Mouse (Mus musculus) heart, adult 2 months (tissue): Measurements from ENCODE around the gene Lipn. TPM values are rescaled to one million over a fixed set of nuclear protein-coding genes. Genes with fewer than 3 reads are reported as not detected.

Source experiments
- DNase-seq, 2 experiments: peaks; one replicate each; pipeline ENCODE4 v3.0.0; 2021
- H3K27ac ChIP-seq: fragments of 200-600 bp; 2 replicates; pipeline ENCODE4 v1.8.1; 2022
- H3K27me3 ChIP-seq: fragments of 200-500 bp; 2 replicates; pipeline ENCODE4 v1.6.1; 2012; ENCODE audit warnings: mild to moderate bottlenecking, low read length, inconsistent platforms, mixed read lengths; ENCODE audit not compliant: control insufficient read depth, insufficient read depth
- H3K36me3 ChIP-seq: fragments of 200-500 bp; 2 replicates; pipeline ENCODE4 v1.6.1; 2012; ENCODE audit warnings: low read length, inconsistent platforms; ENCODE audit not compliant: control insufficient read depth, insufficient read depth
- H3K4me1 ChIP-seq: fragments of 200-500 bp; 2 replicates; pipeline ENCODE4 v1.6.1; 2011; ENCODE audit warnings: low read length; ENCODE audit not compliant: control insufficient read depth, insufficient read depth
- H3K4me3 ChIP-seq: fragments of 200-600 bp; 2 replicates; pipeline ENCODE4 v1.8.1; 2022
- H3K79me2 ChIP-seq: fragments of 200-500 bp; replicated peaks from 2 replicates; pipeline ENCODE4 v1.6.1; 2012; ENCODE audit warnings: mild to moderate bottlenecking, inconsistent platforms, low read length, moderate library complexity, mixed read lengths; ENCODE audit not compliant: control insufficient read depth, insufficient read depth
- H3K9ac ChIP-seq: fragments of 200-500 bp; 2 replicates; pipeline ENCODE4 v1.6.1; 2012; ENCODE audit warnings: low read depth, mild to moderate bottlenecking, control low read depth, inconsistent platforms, low read length, mixed read lengths
- CTCF ChIP-seq: fragments of 200-600 bp; IDR thresholded peaks from 2 replicates; pipeline ENCODE4 v1.8.1; 2022; ENCODE audit warnings: antibody characterized with exemption, mild to moderate bottlenecking, moderate library complexity
- EP300 ChIP-seq: fragments of 200-500 bp; IDR thresholded peaks from 2 replicates; pipeline ENCODE4 v1.6.1; 2011; ENCODE audit warnings: low read depth, low read length, control low read depth; ENCODE audit not compliant: insufficient read depth
- POLR2A ChIP-seq: fragments of 200-500 bp; IDR thresholded peaks from 2 replicates; pipeline ENCODE4 v1.6.1; 2011; ENCODE audit warnings: mild to moderate bottlenecking, low read depth, low read length, control low read depth; ENCODE audit not compliant: insufficient read depth
- WGBS: fragments of 180-500 bp; shearing (Covaris S2); methylation state at CpG from one replicate; pipeline ENCODE4 v1.1.7; 2018; 5-methylcytosine and 5-hydroxymethylcytosine counted together
- intact Hi-C: fragments of 180-260 bp; cut with DNase I; formaldehyde crosslinking; loops from one replicate; pipeline ENCODE4 v1.15.1; 2025
- polyA plus RNA-seq: library from polyadenylated mRNA; depleted of rRNA; stranded (reverse); fragments of >200 nt; gene quantifications from 2 replicates; pipeline ENCODE4 v1.2.3, GENCODE M21; 2012
- total RNA-seq, 2 experiments: library from RNA; stranded (reverse); gene quantifications; 2 replicates each; pipeline ENCODE4 v1.2.3; 2021

Lipn gene
- total and polyA plus RNA-seq, 3 experiments = not detected

GRCm38 (mm10) chr19:34049371-34050039, 17.7 kb upstream of the Lipn start:
- Histone ChIP-seq H3K36me3 (0 out of 2 replicates have a peak, but pooled peaks cover 2% of the 10 kb centered on the region), H3K9ac (no peak overlapping the region), H3K27me3 (no peaks in the 10 kb centered on the region), H3K4me1 (peaks cover 3% of the 10 kb centered on the region), H3K27ac (no peak overlapping the region), H3K4me3 (no peak overlapping the region), H3K79me2 (no peaks in the 10 kb centered on the region)
- intact Hi-C loops = no loop called here
- WGBS = 63% methylated on average over 3 of the region's 3 CpGs
- DNase-seq = no peak
- no peak for TF ChIP-seq POLR2A
- no peak for TF ChIP-seq EP300
- TF ChIP-seq CTCF = no peak

GRCm38 (mm10) chr19:34051502-34051901, 15.7 kb upstream of the Lipn start:
- Histone ChIP-seq H3K27ac (no peak overlapping the region), H3K9ac (no peak overlapping the region), H3K79me2 (no peaks in the 10 kb centered on the region), H3K36me3 (0 out of 2 replicates have a peak, but pooled peaks cover 2% of the 10 kb centered on the region), H3K4me3 (no peak overlapping the region), H3K4me1 (peaks cover 3% of the 10 kb centered on the region), H3K27me3 (no peaks in the 10 kb centered on the region)
- 77% methylated on average over 3 of the region's 3 CpGs for WGBS
- intact Hi-C loops = no loop called here
- no peak for DNase-seq
- TF ChIP-seq EP300 (no peak), CTCF (no peak)

DNA sequence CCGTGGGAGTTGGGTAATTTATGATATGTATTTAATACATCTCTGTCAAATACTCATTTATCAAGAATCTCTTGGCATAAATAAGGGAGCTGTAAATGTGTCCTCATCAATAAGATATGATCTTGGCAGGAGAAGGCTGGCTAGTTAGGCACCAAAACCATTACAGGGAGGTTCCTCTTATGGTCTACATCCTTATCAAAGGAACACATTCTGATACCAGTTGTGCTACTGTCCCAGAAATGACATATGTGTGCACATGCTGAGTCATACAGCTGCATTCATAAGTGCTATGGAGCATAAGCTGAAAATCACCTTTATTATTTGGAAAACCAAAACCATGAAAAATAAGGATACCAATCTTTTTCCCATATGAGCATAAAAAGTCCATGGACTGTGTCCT, 3.6 kb upstream of the Lipn start:
- 49% methylated on average over 1 of the region's 1 CpGs for WGBS
- Histone ChIP-seq H3K9ac (no peak overlapping the region), H3K27ac (no peak overlapping the region), H3K36me3 (no peaks in the 10 kb centered on the region), H3K27me3 (no peaks in the 10 kb centered on the region), H3K4me1 (no peaks in the 10 kb centered on the region), H3K79me2 (no peaks in the 10 kb centered on the region), H3K4me3 (no peak overlapping the region)
- no peak for DNase-seq
- TF ChIP-seq EP300 (no peak), POLR2A (no peak), CTCF (no peak)
- intact Hi-C loops = no loop called here

DNA sequence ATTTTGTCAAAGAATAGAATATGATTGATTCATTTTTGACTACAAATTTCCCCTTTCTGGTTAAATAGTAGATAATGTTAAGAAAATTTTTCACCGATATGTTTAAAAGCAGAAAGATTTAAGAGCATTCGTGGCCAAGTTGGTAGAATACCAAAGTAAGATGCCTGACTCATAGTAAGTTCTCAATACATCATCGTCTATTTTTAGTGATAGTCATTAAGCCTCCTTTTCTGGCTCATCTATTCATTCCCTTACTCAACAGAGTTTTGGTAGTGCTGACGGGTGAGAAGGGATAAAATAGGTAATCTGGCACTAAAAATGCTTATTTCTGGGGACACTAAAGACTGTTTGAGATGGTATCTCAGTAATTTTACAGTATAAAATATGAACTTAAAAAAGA, 3.1 kb upstream of the Lipn start:
- H3K4me3 ChIP-seq = no peak overlapping the region
- H3K27me3 ChIP-seq = no peaks in the 10 kb centered on the region
- H3K4me1 ChIP-seq = no peaks in the 10 kb centered on the region
- DNase-seq = no peak
- WGBS = 65% methylated on average over 4 of the region's 4 CpGs
- H3K27ac ChIP-seq = no peak overlapping the region
- no peak overlapping the region for H3K9ac ChIP-seq
- no peaks in the 10 kb centered on the region for H3K79me2 ChIP-seq
- intact Hi-C loops = no loop called here
- TF ChIP-seq POLR2A (no peak), CTCF (no peak), EP300 (no peak)
- H3K36me3 ChIP-seq = no peaks in the 10 kb centered on the region

DNA sequence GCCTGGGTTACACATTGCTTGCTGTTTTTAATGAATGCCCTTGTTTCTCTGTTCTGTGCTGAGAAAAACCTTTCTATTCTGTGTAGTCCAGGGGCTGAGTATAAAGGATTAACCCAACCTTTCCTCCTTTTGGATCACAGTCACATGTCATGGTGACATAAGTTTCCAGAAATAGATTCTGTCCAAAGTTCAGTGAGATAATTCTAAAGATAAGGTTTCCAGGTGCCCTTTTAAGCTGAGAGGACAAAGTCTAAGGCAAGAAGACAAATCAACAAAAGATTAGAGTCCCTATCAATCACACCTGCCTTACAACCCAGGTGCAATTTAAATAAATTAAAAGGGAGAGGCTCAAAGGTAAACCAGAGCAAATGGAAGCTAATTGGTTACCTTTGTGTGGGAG, 7.1 kb downstream of the Lipn start:
- Histone ChIP-seq H3K9ac (no peak overlapping the region), H3K36me3 (no peaks in the 10 kb centered on the region), H3K27me3 (no peaks in the 10 kb centered on the region), H3K79me2 (no peaks in the 10 kb centered on the region), H3K4me1 (no peaks in the 10 kb centered on the region), H3K4me3 (no peak overlapping the region), H3K27ac (no peak overlapping the region)
- DNase-seq = no peak
- TF ChIP-seq POLR2A (no peak), CTCF (no peak), EP300 (no peak)
- intact Hi-C loops = no loop called here

- DNase-seq = no peak
- Histone ChIP-seq H3K36me3 (no peaks in the 10 kb centered on the region), H3K4me3 (no peak overlapping the region), H3K79me2 (no peaks in the 10 kb centered on the region), H3K27ac (no peak overlapping the region), H3K9ac (no peak overlapping the region), H3K27me3 (no peaks in the 10 kb centered on the region), H3K4me1 (no peaks in the 10 kb centered on the region)
- intact Hi-C loops = no loop called here
- TF ChIP-seq POLR2A (no peak), EP300 (no peak), CTCF (no peak)
- 68% methylated on average over 2 of the region's 2 CpGs for WGBS
These were observed 11.0 kb downstream of the Lipn start for GRCm38 (mm10) chr19:34078130-34078529.
